Mouse (Mus musculus): Measurements from ENCODE around the gene Cracr2a.

Cracr2a gene

DNA sequence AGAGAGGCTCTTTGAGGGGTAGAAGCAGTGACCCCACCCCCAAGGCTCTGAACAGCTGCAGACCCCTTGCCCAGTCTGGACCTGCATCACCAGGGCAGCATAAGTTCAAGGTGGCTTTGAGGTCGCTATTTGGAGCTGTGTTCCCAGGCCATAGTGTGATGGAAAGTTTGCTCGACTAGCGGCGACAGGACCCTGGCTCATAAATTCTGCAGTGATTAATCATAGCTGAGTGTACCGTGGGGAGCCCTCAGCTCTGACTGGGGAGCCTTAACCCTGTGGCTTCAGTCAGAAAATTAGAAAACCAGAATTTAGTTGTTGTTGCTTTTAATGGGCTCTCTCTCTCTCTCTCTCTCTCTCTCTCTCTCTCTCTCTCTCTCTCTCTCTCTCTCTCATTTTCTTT lies 153.8 kb downstream of the Cracr2a start:
- no peak for DNase-seq

DNA sequence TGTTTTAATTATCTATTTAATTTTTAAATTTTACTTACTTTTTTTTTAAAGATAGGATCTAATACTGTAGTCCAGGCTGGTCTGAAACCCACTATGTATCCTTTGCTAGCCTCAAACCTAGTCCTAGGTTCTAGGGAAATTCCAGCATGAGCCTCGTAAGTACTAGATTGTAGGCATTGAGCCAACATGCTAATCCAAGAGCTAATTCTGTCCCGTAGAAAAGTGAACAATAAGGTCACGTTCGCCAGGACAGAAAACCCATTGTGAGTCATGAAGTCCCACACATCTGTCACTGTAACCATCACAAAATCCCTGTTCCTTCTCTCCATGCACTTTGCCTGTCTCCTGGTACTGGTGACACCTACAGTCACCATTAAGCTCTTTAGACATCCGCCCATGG lies 154.3 kb downstream of the Cracr2a start:
- DNase-seq: no peak

GRCm38 (mm10) chr6:127717239-127718137 lies 156.3 kb downstream of the Cracr2a start:
- DNase-seq: no peak

GRCm38 (mm10) chr6:127719875-127720274 lies 158.7 kb downstream of the Cracr2a start:
- DNase-seq: no peak

DNA sequence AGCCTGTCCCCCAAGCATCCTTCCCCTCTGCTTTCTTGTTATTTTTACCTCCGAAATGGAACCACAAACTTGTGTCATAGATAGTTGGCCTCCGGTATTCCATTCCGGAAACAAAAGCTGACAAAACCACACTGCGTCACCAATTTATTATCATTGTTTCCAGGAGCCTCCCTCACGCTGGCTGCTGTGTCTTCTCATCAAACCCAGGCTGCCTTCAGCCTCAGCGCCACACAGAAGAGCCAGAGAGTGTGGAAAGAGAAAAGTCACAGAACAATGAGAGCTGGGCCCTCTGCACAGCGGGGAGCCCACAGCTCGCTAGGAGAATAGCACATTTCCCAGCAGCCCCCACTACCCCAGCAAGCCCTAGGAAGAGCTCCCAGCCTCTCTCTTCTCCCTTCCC lies 162.0 kb downstream of the Cracr2a start:
- DNase-seq: no peak

Measured in spleen, adult 18-20 months (tissue).